Mouse (Mus musculus) right cerebral cortex, adult 18-20 months (tissue): ENCODE results near the gene Osbpl8.
"Not testable (repeated sequence)": the region's sequence is repeated elsewhere in the genome, so short reads cannot be mapped to it uniquely, and the experiment has no call there.

Source experiments
- DNase-seq: peaks from one replicate; pipeline ENCODE4 v3.0.0; 2022; ENCODE audit warnings: mixed read lengths

Gene Osbpl8

DNA sequence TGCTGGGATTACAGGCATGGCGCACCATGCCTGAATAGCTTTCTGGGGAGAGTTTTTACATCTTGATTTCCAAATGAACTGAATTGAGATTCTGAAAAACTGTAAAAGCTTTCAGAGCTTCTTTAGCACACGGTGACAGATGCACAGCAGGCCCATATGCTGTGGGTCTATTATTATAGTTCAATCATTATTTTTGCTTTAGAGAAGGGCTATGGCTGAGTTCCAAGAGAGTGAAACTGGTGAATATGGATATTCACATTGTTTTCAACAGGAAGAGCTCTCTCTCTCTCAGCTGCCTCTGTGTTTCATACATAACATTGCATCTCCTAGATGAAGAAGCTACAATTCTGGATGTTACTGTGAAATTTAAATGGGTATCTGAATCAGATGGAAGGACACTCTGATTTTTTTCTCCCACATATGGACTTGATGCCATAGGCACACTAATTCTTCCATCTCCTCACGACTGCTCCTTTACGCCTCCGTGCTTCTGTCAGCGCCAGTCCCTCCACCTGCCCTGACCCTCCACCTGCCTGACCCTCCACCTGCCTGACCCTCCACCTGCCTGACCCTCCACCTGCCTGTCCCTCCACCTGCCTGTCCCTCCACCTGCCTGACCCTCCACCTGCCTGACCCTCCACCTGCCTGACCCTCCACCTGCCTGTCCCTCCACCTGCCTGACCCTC lies 25.7 kb downstream of the Osbpl8 start:
- DNase-seq: peak; percentile 58

DNA sequence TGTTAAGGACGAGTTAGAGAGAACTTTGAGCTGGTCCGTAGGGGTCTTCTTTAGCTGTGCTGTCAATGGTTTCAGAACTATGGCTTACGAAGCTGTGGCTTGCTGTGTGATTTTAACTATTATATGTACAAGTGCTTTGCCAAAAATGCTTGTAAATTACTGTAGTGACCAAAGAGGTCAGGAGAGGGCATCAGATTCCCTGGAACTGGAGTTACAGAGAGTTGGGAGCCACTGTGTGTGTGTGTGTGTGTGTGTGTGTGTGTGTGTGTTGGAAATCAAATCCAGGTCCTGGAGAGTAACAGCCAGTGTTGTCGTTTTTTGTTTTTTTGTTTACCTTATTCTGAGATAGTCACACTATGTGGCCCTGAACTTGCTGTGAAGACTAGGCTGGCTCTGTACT lies 29.0 kb downstream of the Osbpl8 start:
- no peak for DNase-seq

DNA sequence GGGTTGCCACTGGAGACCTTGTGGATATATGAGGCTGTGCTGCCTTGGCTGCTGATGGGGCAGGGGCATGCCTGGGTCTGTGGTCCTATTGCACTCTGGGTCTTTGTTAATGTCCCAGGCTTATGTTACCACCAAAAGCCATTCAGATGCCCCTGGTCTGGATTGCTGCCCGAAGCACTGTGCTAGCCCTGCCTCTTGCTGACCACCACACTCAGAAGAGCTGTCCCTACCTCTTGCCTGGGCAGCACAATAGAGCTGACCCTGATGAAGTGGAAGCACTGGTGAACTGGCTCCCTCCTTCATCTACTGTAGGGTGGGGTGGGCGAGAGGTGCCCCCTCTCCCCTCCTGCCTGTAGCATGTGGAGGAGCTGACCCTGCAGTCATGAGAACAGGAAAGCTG lies 31.6 kb downstream of the Osbpl8 start:
- DNase-seq: no peak

DNA sequence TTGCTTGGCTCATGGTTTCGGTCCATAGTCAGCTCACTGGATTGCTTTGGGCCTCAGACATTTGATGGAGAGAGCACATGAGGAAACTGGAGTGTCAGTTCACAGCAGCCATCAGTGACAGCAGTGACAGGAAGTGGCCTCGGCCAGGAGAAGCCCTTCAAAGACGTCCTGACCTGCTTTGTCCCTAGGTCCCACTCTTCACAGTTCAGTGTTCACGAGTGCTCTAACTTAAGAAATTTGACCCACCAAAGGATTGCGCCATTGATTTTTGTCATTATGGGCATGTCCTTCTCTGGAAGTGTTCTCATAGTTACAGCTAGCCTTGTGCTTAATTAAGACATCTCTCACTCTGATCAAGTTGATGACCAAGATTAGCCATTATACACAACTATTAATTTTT lies 34.2 kb downstream of the Osbpl8 start:
- not testable (repeated sequence) for DNase-seq

DNA sequence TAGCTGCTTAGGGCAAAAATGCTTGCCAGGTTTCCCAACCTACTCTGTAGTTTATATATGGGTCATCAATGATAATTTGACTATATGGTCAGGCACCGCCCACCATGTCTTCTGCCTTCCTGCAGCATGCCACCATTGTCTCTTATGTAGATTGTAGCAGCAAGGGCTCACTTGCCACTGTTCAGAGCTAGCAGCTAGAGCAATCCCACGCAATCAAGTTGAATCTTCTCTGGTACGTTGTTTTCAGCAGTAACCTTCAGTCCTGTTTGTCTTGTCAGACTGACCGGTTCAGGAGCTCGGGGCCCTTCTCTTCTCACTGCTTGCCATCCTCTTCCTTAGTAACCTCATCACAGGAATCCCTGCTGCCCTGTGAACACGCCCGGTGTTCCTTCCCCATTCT lies 36.6 kb downstream of the Osbpl8 start:
- DNase-seq: no peak

DNA sequence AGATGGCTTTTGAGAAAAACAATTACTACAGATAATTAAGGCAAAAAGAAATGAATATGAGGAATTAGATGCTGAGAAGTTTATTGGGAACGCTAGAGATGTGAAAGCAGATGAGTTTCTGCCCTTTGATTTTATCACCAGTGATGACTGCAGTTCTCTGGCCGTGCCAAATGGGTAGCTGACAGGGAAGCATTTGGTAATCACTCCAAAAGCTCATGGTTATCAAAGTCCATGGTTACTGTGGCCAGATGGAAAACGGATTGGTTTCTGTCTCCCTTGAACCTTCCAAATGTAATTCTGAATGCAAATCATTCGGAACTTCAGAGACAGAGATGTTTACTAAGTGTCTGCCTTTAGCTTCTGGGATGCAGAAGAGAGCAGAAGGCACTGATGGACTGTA lies 37.1 kb downstream of the Osbpl8 start:
- no peak for DNase-seq

DNA sequence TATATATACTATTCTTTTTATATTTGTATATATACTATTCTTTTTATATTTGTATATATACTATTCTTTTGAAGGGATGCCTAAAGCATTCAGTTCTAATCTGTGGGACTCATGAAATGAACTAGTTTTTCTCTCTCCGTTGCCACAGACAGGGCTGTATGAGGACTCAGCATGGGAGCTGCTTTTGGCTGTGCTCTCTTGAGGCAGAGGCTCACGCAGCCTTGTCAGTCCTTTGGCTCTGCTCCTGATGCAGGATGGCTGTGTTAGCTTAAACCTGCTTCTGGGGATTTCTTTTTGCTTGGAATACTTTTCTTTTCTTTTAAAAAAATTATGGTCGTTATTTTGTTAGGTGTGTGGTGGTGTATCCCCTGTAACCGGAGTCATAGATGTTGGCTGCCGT lies 39.5 kb downstream of the Osbpl8 start:
- DNase-seq: no peak

DNA sequence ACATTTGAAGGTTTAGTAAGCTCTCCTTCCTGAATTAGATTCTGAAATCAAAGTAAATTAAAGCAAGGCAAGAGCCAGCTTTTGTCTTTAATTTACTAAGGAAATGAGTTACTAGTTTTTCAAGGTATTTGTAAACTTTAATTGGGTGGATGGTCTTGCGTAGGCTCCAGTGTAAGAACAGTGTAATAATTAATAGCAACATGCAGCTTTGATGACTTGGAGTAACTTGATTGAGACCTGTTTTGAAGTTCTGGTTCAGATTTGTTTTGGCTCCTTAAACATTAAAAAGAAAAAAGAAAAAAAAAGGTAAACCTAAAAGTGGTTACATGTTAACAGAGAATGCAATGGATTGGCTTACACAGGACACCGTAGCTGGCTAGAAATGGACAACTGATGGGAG lies 40.9 kb downstream of the Osbpl8 start:
- DNase-seq: no peak

DNA sequence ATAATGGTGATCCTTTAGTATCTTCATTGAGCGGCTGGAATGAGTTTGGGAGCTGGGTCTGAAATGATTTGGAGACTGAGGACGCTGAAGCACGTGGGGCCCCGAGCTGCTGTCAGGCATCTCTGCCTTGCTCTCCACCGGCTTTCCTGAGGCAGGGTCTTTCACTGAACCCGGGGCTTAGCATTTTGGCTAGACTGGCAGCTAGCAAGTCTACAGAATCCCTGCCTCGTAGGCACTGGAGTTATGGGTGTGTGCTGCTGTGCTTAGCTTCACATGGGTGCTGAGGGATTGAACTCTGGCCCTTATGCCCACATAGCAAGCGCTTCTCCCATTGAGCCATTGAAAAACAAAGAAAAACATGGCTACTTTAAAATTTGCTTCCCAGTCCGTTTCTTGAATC lies 42.8 kb downstream of the Osbpl8 start:
- DNase-seq: no peak

DNA sequence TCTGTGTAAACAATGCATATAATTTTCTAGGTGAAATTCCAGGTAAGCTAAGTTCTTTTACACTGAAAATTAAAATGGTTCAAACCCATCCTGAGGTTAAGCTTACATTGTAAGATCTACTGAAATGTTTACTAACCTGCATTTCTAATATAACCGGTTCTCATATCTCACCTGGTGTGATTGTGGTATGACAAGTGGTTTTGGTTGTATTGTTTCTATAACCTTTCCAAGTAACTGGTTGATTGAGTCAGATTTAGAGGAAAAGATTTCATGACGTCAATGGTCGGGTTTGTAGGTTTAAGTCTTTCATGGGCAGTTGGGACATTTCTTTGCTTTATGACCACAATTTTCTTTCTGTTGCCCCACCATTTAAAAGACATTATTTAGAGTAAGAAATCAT lies 49.5 kb downstream of the Osbpl8 start:
- no peak for DNase-seq

DNA sequence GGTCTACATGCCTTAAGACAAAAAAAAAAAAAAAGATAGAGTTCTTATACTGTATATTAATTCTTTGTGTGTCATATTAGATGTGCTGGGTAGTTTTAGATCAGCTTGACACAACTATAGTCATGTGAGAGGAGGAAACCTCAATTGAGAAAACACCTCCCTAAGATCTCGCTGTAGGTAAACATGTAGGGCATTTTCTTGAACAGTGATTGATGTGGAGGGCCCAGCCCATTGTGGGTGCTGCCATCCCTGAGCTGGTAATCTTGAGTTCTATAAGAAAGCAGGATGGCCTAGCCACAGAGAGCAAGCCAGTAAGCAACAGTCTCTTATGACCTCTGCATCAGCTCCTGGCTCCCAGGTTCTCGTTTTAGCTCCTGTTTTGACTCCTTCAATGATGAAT lies 50.1 kb downstream of the Osbpl8 start:
- DNase-seq: no peak

DNA sequence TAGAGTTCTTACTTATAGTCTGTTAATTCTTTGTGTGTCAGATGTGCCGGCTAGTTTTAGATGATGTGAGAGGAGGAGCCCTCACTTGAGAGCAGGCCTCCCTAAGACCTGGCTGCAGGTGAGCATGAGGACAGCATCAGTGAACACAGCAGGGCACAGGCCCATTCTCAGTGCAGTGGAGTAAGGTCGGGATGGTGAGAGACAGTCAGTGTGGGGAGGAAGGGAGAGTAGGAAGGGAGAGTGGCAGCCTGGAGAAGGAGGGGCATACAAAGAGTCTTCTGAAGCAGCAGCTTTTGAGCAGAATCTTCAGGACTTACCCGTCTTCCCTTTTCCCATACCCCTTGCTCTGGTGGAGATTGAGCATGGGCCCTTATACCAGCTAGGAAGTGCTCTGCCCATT lies 51.0 kb downstream of the Osbpl8 start:
- no peak for DNase-seq

DNA sequence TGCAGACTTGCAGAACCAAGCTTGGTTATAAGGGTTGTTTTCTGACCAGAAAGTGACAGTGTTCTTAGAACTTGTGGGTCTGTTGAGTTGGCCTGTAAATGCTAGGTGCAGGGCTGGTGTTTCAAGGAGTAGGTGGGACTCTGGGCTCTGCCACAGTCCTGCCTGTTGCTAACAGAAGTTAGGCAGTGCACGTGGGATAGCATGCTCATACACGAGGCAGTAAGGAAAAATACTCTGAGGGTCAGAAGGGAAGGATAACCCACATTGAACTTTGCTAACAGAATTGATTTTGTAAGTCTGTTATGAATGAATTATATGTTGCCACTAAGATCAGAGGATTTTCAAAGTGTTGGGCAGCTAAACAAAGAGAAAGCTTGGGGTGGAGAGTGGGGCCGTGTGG lies 51.6 kb downstream of the Osbpl8 start:
- no peak for DNase-seq

DNA sequence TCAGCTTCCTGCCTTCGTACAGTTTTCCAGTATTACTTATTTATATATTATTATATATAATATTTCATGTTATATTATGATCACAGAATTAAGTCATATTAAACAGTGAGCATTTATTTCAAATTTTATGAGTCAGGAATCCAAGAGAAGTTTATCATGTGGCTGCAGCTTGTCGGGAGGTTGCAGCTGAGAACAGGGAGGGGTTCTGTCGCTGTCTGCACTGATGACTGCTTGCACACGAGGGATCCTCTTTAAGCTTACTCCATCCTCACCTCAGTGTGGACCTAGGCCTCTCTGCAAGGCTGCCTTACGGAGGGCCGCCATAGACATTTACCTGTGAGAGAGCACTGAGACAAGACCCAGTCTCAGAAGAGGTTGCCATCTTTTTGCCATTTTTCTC lies 58.0 kb downstream of the Osbpl8 start:
- no peak for DNase-seq

DNA sequence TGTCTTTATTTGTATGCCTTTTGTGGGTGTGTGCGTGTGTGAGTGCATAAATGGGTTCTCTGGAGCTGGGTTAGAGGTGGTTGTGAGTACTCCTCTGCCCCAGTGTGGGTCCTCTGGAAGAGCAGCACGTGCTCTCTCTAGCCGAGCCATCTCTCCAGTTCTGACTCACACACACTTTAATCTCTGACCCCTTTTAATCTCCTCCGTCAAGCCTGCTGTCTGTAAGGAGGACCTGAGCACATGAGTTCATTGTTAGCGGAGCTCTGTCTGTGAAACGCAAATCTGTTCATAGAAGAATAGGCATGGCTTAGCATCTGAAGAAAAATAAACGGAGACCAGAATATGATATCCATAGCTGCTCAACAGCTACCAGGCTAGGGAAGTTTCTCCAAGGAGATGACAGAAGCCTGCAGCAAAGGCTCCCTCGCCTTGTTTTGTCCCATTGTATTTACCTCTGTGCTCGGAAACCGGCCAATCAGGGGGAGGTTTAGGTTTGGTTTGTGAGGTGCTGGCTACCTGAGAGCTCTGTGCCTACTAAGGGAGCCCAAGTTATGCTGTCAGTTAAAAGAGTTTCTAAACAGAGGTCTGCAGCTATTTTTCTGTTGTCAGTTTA lies 58.8 kb downstream of the Osbpl8 start:
- DNase-seq: no peak

DNA sequence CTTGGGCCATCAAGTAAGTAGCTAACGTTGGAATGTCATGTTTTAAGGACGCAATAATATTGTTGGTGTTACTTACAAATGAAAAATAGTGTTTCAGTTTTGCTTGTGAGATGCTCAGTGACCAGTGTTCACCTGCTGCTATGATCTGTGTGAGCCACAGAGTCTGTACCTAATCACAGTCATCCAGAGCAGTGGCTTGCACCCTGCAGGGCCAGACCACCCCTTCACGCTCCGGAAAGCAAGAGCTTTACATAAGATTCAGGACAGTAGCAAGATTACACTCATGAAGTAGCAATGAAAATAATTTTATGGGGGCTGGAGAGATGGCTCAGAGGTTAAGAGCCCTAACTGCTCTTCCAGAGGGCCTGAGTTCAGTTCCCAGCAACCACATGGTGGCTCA lies 60.1 kb downstream of the Osbpl8 start:
- no peak for DNase-seq

DNA sequence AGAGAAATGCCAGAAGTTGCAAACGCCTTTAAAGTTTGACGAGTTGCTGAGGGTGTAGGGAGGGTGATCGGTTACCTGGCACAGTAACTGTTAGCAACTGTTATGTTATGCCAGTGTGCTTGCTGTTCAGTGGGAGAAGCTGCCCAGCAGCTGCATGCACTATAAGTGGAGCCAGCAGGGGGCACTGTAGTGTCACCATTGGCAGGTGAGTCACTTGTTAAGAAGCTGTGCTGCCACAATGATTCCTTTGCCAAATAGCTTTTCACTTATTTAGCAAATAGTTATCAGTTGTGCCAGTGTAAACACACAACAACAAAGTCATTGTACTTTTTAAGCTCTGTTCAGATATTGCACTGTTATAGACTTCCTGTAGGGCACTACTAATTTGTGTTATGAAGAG lies 62.0 kb downstream of the Osbpl8 start:
- peak; percentile 90 for DNase-seq

DNA sequence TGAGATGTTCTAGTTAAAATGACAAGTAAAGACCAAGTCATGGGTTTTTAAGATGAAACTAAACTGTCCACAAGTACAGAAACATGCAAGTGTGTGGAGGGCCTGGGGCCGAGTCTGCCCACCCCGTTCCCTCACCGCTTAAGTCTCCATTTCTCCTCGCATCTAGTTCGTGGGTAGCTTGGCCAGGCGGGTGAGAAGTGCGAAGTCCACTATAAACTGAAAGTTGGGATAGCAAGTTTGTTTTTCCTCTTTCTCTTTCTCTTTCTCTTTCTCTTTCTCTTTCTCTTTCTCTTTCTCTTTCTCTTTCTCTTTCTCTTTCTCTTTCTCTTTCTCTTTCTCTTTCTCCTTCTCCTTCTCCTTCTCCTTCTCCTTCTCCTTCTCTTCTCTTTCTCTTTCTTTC lies 67.7 kb downstream of the Osbpl8 start:
- DNase-seq: not testable (repeated sequence)

DNA sequence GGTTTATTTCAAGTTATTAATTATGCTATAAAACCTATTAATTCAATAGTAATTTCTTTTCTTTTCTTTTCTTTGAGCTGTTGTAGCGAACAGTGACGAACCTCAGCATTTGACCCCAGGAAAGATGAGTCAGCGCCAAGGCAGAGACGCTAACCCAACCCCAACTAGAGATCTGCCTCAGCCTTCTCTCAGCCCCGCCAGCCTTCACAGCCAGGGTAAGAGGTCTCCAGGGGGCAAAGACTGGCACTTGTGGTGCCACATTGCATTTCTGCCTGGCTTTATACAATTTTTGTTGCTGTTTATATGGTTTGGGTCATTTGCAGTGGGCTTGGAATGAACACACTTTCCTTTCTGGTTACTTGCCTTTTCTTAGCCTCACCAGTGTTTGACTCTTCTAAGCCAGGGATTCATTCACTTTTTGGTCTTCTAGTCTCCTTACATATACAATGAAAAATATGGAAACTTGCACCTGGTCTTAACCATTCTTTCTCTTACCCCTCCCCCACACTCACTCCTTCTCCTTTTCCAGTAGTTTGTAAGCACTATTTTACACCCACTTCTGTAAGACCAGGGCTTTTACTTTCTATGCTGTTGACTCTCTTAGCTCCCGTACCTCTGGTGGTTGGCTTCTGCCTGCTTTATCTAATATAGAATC lies 69.1 kb downstream of the Osbpl8 start:
- DNase-seq: no peak

DNA sequence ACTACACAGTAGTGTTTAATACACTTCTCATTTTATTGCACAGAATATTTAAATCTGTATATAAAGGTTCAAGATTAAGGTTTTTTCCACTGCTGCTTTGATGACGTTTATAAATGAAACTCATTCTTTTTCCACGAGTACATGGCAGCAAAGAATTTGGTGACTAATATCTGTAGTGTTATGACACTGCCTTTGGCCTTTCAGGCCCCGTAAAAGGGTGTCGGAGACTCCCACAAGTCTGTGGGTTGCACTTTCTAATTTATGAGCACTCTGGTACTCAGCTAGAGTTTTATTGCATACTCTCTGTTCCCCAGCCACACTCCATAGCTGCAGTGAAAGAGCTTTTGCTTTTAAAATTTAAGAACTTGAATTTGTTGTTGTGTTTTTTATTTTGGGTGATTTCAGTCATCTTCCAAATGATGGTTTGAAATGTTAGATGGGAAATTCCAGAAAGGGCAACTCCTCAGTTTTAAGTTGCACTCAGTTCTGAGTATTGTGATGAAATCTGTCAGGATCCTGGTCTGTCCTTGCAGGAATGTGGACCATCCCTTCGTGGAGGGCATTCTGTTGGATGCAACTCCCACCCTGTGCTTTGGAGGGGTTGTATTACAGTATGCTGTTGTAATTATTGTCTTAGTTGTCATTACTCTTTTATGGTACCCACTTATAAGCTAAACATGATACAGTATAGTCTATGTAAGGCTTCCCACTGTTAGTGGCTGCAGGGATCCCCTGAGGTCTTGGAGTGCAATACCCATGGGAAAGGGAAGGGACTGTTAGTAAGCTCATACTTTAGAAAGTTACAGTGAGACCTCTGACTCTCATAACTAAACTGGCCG lies 70.1 kb downstream of the Osbpl8 start:
- no peak for DNase-seq

DNA sequence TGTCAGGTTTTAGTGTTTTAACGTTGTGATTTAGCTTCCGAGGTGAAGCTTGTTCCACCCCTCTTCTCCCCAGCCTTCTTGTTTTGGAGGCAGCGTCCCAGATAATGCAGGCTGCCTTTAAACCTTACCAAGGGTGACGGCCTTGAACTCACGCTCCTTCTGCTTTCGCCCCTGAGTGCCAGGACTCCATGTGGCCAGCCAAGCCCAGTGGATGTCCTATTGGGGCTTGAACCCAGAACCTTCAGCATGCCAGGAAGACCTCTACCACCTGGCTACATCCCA lies 70.7 kb downstream of the Osbpl8 start:
- DNase-seq: no peak

DNA sequence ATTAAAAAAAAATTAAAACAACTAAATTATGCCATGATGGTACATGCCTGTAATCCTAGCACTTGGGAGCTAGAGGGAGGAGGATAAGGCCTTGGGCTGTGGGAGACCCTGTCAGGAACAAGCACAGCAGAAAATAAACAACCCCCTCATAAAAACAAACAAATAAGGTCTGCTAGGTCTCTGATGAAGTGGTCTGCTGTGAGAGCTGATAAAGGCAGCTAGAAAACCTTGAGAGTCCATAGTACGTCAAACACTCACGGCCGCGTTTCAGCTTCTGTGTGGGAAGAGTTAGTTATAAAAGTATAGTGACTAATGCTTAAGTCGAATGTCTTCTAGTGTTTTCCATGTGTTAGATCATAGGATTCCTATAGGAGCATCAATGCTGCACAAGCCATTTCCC lies 72.9 kb downstream of the Osbpl8 start:
- no peak for DNase-seq

DNA sequence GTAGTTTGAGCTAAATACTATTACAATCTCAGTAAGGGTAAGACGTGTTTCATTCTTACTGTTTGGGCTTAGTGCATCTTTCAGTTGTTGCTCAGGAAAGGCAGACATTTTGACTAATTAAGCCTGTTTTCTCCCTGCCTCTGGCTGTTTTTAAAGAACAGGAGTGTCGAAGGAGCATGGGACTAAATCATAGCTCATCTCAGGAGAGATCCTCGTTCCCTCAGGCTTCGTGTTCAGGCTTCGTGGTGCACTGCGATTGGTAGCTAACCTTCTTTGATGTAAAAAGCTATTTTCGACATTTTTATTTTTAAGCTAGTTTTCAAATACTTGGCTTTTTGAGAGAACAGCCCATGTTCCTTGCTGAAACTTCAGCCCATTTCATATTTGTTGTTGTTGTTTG lies 78.1 kb downstream of the Osbpl8 start:
- DNase-seq: no peak

DNA sequence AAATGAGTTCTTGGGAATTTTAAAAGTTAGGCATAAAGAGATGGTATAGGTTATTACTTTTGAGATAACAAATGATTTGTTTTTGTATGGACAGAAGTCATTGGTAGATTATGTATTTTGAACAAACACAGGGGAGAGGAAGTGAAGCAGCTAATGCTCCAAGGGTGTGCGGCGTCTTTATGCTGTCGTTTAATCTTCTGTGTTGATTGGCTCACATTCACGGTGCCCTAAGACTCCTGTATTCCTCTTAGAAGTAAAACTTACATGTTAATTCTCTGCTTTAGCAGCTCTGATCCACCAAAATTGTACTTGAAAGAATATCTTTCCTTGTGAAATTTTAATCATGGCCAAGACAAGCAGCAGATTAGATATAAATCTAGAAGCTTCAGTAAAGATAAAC lies 83.1 kb downstream of the Osbpl8 start:
- no peak for DNase-seq
